Mouse (Mus musculus) cerebellum, postnatal 14 days (tissue): ENCODE measurements at regions not wholly inside any gene's neighbourhood (a gene's known extent, or its start where the extent isn't known, plus 50 kb on each side); places are given as distances from the start of the nearest gene placed in this dataset.
A peak's percentile ranks its signal among the peaks of the same experiment; 100 is the strongest.

ENCODE experiments used
- DNase-seq, 2 experiments: peaks; one replicate each; pipeline ENCODE4 v3.0.0; 2021; ENCODE audit warnings: mixed read lengths in 2 of 2

- DNase-seq = peak in 1 of 2 experiments; percentile 9
Observed at GRCm38 (mm10) chr4:10774557-10775215, 99.6 kb upstream of the 2610301B20Rik start.

GRCm38 (mm10) chr4:10786701-10787100 is 87.6 kb upstream of the 2610301B20Rik start:
- no peak for DNase-seq

- DNase-seq = no peak
Observed at GRCm38 (mm10) chr4:10788306-10788705, 86.0 kb upstream of the 2610301B20Rik start.

- DNase-seq = no peak
Observed at GRCm38 (mm10) chr4:10789141-10789540, 85.2 kb upstream of the 2610301B20Rik start.

GRCm38 (mm10) chr4:10792628-10793027 is 81.7 kb upstream of the 2610301B20Rik start:
- no peak for DNase-seq

- no peak for DNase-seq
Observed at GRCm38 (mm10) chr4:10794471-10794870, 79.8 kb upstream of the 2610301B20Rik start.

GRCm38 (mm10) chr4:10800780-10801553 is 73.3 kb upstream of the 2610301B20Rik start:
- DNase-seq = peak; percentile 81 to 86

- peak in 1 of 2 experiments; percentile 10 for DNase-seq
Observed at GRCm38 (mm10) chr4:10804735-10805134, 69.6 kb upstream of the 2610301B20Rik start.

- DNase-seq = no peak
Observed at GRCm38 (mm10) chr4:10807260-10807659, 67.0 kb upstream of the 2610301B20Rik start.

GRCm38 (mm10) chr4:10812931-10813330 is 61.4 kb upstream of the 2610301B20Rik start:
- DNase-seq = no peak
